Mouse (Mus musculus) testis, adult 2 months (tissue): ENCODE measurements around the gene Pla2g4e. TPM values are rescaled to one million over a fixed set of nuclear protein-coding genes. Genes with fewer than 3 reads are reported as not detected.

ENCODE experiments used
- H3K27ac ChIP-seq: fragments of 200-500 bp; 2 replicates; pipeline ENCODE4 v1.5.1; 2012; ENCODE audit warnings: low read depth, low read length; ENCODE audit not compliant: control insufficient read depth, insufficient read depth
- H3K27me3 ChIP-seq: fragments of 200-500 bp; 2 replicates; pipeline ENCODE4 v1.6.1; 2012; ENCODE audit warnings: mild to moderate bottlenecking, low read length, moderate library complexity; ENCODE audit not compliant: control insufficient read depth, insufficient read depth
- H3K36me3 ChIP-seq: fragments of 200-500 bp; 2 replicates; pipeline ENCODE4 v1.6.1; 2012; ENCODE audit warnings: mild to moderate bottlenecking, low read length; ENCODE audit not compliant: control insufficient read depth, insufficient read depth
- H3K4me1 ChIP-seq: fragments of 200-500 bp; 2 replicates; pipeline ENCODE4 v1.6.1; 2012; ENCODE audit warnings: low read length; ENCODE audit not compliant: control insufficient read depth, insufficient read depth
- H3K4me3 ChIP-seq: fragments of 200-500 bp; 2 replicates; pipeline ENCODE4 v1.5.1; 2012; ENCODE audit warnings: low read depth, mild to moderate bottlenecking, low read length, moderate library complexity, mixed read lengths; ENCODE audit not compliant: control insufficient read depth
- CTCF ChIP-seq: fragments of 200-500 bp; IDR thresholded peaks from 2 replicates; pipeline ENCODE4 v1.5.1; 2012; ENCODE audit warnings: low read depth, mild to moderate bottlenecking, inconsistent platforms, low read length, moderate library complexity; ENCODE audit not compliant: control insufficient read depth, insufficient read depth, insufficient replicate concordance
- POLR2A ChIP-seq: fragments of 200-500 bp; IDR thresholded peaks from 2 replicates; pipeline ENCODE4 v1.6.1; 2012; ENCODE audit warnings: low read depth, mild to moderate bottlenecking, inconsistent platforms, low read length, moderate library complexity; ENCODE audit not compliant: control insufficient read depth
- polyA plus RNA-seq: library from polyadenylated mRNA; depleted of rRNA; stranded (reverse); fragments of >200 nt; gene quantifications from 2 replicates; pipeline ENCODE4 v1.2.3, GENCODE M21; 2012

Gene Pla2g4e
- polyA plus RNA-seq, 1 experiment, result 0.68 TPM

GRCm38 (mm10) chr2:120131881-120132280 is 113.3 kb downstream of the Pla2g4e start:
- Histone ChIP-seq H3K36me3 (no peaks in the 10 kb centered on the region), H3K4me1 (no peaks in the 10 kb centered on the region), H3K27me3 (no peaks in the 10 kb centered on the region), H3K4me3 (no peak overlapping the region), H3K27ac (no peak overlapping the region)
- TF ChIP-seq CTCF (no peak), POLR2A (no peak)

GRCm38 (mm10) chr2:120129252-120129908 is 115.8 kb downstream of the Pla2g4e start:
- H3K27me3 ChIP-seq, result no peaks in the 10 kb centered on the region
- no peak for TF ChIP-seq CTCF
- TF ChIP-seq POLR2A, result no peak
- no peaks in the 10 kb centered on the region for H3K36me3 ChIP-seq
- H3K4me1 ChIP-seq, result no peaks in the 10 kb centered on the region
- no peak overlapping the region for H3K27ac ChIP-seq
- no peak overlapping the region for H3K4me3 ChIP-seq

- no peaks in the 10 kb centered on the region for H3K4me1 ChIP-seq
- H3K4me3 ChIP-seq, result no peak overlapping the region
- H3K27me3 ChIP-seq, result no peaks in the 10 kb centered on the region
- TF ChIP-seq CTCF (no peak), POLR2A (no peak)
- no peak overlapping the region for H3K27ac ChIP-seq
- no peaks in the 10 kb centered on the region for H3K36me3 ChIP-seq
These were observed 116.5 kb downstream of the Pla2g4e start for GRCm38 (mm10) chr2:120128611-120129051.

GRCm38 (mm10) chr2:120128011-120128410 is 117.1 kb downstream of the Pla2g4e start:
- Histone ChIP-seq H3K27ac (no peak overlapping the region; the same call in 1 of the 2 replicates), H3K27me3 (no peaks in the 10 kb centered on the region), H3K4me1 (no peaks in the 10 kb centered on the region), H3K36me3 (no peaks in the 10 kb centered on the region), H3K4me3 (no peak overlapping the region)
- TF ChIP-seq POLR2A (no peak), CTCF (no peak)

- Histone ChIP-seq H3K4me1 (no peaks in the 10 kb centered on the region), H3K4me3 (no peak overlapping the region), H3K27me3 (no peaks in the 10 kb centered on the region), H3K27ac (no peak overlapping the region), H3K36me3 (no peaks in the 10 kb centered on the region)
- TF ChIP-seq POLR2A (no peak), CTCF (no peak)
These were observed 118.2 kb downstream of the Pla2g4e start for GRCm38 (mm10) chr2:120126901-120127300.

GRCm38 (mm10) chr2:120126408-120126807 is 118.7 kb downstream of the Pla2g4e start:
- no peak overlapping the region for H3K27ac ChIP-seq
- H3K27me3 ChIP-seq, result no peaks in the 10 kb centered on the region
- H3K36me3 ChIP-seq, result no peaks in the 10 kb centered on the region
- no peak for TF ChIP-seq CTCF
- TF ChIP-seq POLR2A, result no peak
- H3K4me3 ChIP-seq, result no peak overlapping the region
- no peaks in the 10 kb centered on the region for H3K4me1 ChIP-seq

- no peak overlapping the region for H3K27ac ChIP-seq
- H3K36me3 ChIP-seq, result no peaks in the 10 kb centered on the region
- H3K27me3 ChIP-seq, result no peaks in the 10 kb centered on the region
- no peak overlapping the region for H3K4me3 ChIP-seq
- H3K4me1 ChIP-seq, result no peaks in the 10 kb centered on the region
- no peak for TF ChIP-seq CTCF
- no peak for TF ChIP-seq POLR2A
These were observed 119.7 kb downstream of the Pla2g4e start for GRCm38 (mm10) chr2:120125461-120125860.

GRCm38 (mm10) chr2:120124946-120125345 is 120.2 kb downstream of the Pla2g4e start:
- H3K36me3 ChIP-seq, result no peaks in the 10 kb centered on the region
- no peak overlapping the region for H3K27ac ChIP-seq
- no peak for TF ChIP-seq CTCF
- no peak for TF ChIP-seq POLR2A
- H3K4me1 ChIP-seq, result no peaks in the 10 kb centered on the region
- no peak overlapping the region for H3K4me3 ChIP-seq
- no peaks in the 10 kb centered on the region for H3K27me3 ChIP-seq
